11 mouse cellular contexts compared by ENCODE assay signal in the genomic region with DNA sequence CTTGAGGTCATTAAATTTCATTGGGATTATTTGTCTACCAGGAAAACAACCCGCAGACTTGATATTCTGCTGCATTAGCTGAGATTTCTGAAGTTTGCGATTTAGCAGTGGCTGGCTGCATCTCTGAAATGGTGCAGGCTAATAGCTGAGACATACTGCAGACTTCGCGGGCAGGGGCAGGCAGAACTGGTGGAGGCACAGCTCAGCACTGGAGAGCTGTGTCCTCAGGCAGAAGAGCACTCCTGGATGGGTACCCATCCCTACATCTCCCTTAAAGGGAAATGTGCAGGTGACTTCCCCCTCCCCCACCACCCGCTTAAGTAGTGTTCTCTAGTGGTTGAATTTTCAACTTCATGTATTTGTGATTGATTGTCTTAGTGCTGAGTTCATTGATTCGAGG. TPM values are rescaled to one million over a fixed set of nuclear protein-coding genes. Genes with fewer than 3 reads are reported as not detected.
DNase-seq lines count a peak whose midpoint lies in the region; ATAC-seq lines count a peak whose summit lies in the region.
"Had no signal": no experiment of that assay in that cellular context is flagged by ENCODE, and none has a peak within 500 bp of the region (broad histone marks: within the 10 kb centered on the region; RNA-seq: fewer than 3 reads in every experiment).

No protein-coding gene starts in this region.

- peak; percentile 11 for DNase-seq in right cerebral cortex, postnatal 14 days
- no peak for DNase-seq in right cerebral cortex, postnatal 36 days (ENCODE audit: low spot score in 2 of 2)
- no peak for DNase-seq in lung, postnatal 25 days (ENCODE audit: low spot score)
- no peak for DNase-seq in natural killer cell, adult 2 months (ENCODE audit: low spot score in 2 of 2)
- DNase-seq: gastrocnemius, postnatal 10 days; kidney, adult 8-10 months; thymus, adult 2 months had no signal

- no peaks in the 10 kb centered on the region for H3K27me3 ChIP-seq in forebrain, embryonic 13.5 days
- peaks cover 6% of the 10 kb centered on the region for H3K27me3 ChIP-seq in midbrain, embryonic 12.5 days
- peaks cover 11% of the 10 kb centered on the region for H3K27me3 ChIP-seq in heart, embryonic 11.5 days (ENCODE audit: control insufficient read depth, insufficient read depth, low read length)

- WGBS in forebrain, embryonic 13.5 days, result 9% methylated on average over 6 of the region's 6 CpGs
- 9% methylated on average over 6 of the region's 6 CpGs for WGBS in midbrain, embryonic 12.5 days
- 15% methylated on average over 6 of the region's 6 CpGs for WGBS in heart, embryonic 11.5 days (ENCODE audit: insufficient replicate concordance)

- H3K4me3 ChIP-seq in forebrain, embryonic 13.5 days, result peak overlapping the region; percentile 62
- peak overlapping the region; percentile 48 for H3K4me3 ChIP-seq in midbrain, embryonic 12.5 days
- H3K4me3 ChIP-seq in heart, embryonic 11.5 days (ENCODE audit: low read depth, low read length), result no peak overlapping the region
- H3K4me3 ChIP-seq: liver, embryonic 12.5 days had no signal

- H3K27ac ChIP-seq in forebrain, embryonic 13.5 days, result no peak overlapping the region
- no peak overlapping the region for H3K27ac ChIP-seq in midbrain, embryonic 12.5 days (replicated peaks)
- H3K27ac ChIP-seq in heart, embryonic 11.5 days (ENCODE audit: low read depth, low read length), result no peak overlapping the region
- H3K27ac ChIP-seq: liver, embryonic 12.5 days had no signal

- H3K4me2 ChIP-seq in forebrain, embryonic 13.5 days, result peak overlapping the region; percentile 66
- H3K4me2 ChIP-seq in midbrain, embryonic 12.5 days (replicated peaks), result peak overlapping the region; percentile 73
- no peak overlapping the region for H3K4me2 ChIP-seq in heart, embryonic 11.5 days
- H3K4me2 ChIP-seq: liver, embryonic 12.5 days had no signal

- no peaks in the 10 kb centered on the region for H3K9me3 ChIP-seq in forebrain, embryonic 13.5 days (replicated peaks)
- H3K9me3 ChIP-seq in midbrain, embryonic 12.5 days, result no peaks in the 10 kb centered on the region
- no peaks in the 10 kb centered on the region for H3K9me3 ChIP-seq in heart, embryonic 11.5 days (replicated peaks; ENCODE audit: control insufficient read depth, low read length)
- H3K9me3 ChIP-seq: liver, embryonic 12.5 days had no signal

- peaks cover 22% of the 10 kb centered on the region for H3K4me1 ChIP-seq in forebrain, embryonic 13.5 days
- peaks cover 6% of the 10 kb centered on the region; the same call in 1 of the 2 replicates for H3K4me1 ChIP-seq in midbrain, embryonic 12.5 days
- H3K4me1 ChIP-seq in heart, embryonic 11.5 days (ENCODE audit: control insufficient read depth, insufficient read depth, low read length), result no peaks in the 10 kb centered on the region
- H3K4me1 ChIP-seq: liver, embryonic 12.5 days had no signal

- no peak; the same call in 1 of the 2 replicates for ATAC-seq in forebrain, embryonic 13.5 days
- ATAC-seq in midbrain, embryonic 12.5 days (ENCODE audit: low FRiP score, low read depth), result no peak; the same call in 1 of the 2 replicates
- ATAC-seq in heart, embryonic 11.5 days (replicated peaks; ENCODE audit: insufficient number of reproducible peaks, low FRiP score, low TSS enrichment), result no peak
- ATAC-seq: liver, embryonic 12.5 days had no signal

- no peaks in the 10 kb centered on the region for H3K36me3 ChIP-seq in forebrain, embryonic 13.5 days (ENCODE audit: poor library complexity, severe bottlenecking)
- H3K36me3 ChIP-seq in midbrain, embryonic 12.5 days, result no peaks in the 10 kb centered on the region
- H3K36me3 ChIP-seq in heart, embryonic 11.5 days (ENCODE audit: control insufficient read depth, insufficient read depth, low read length), result no peaks in the 10 kb centered on the region
- H3K36me3 ChIP-seq: liver, embryonic 12.5 days had no signal

- H3K9ac ChIP-seq in forebrain, embryonic 13.5 days, result peak overlapping the region; percentile 71
- H3K9ac ChIP-seq in midbrain, embryonic 12.5 days (replicated peaks), result peak overlapping the region; percentile 25; the same call in 1 of the 2 replicates
- H3K9ac ChIP-seq in heart, embryonic 11.5 days (ENCODE audit: low read depth, low read length), result no peak overlapping the region
- H3K9ac ChIP-seq: liver, embryonic 12.5 days had no signal

RNA-seq across cellular contexts. Expression of a gene that starts 0.7 kb away (rescaled TPM):
- polyA plus RNA-seq in forebrain, embryonic 13.5 days (2015; fragmentation: Nextera tagmentation; extraction: Ambion mirVana), result 6.2 and 8.4 TPM in 2 replicates
- 2.2 and 2.6 TPM in 2 replicates for polyA plus RNA-seq in midbrain, embryonic 12.5 days (2016; fragmentation: Nextera tagmentation; extraction: Ambion mirVana)
- polyA plus RNA-seq in heart, embryonic 11.5 days (2014; fragmentation: Nextera tagmentation; extraction: Ambion mirVana), result 0.27 TPM in 1 of 2 replicates, not detected in the other
